Mouse (Mus musculus) thymus, postnatal 4 days (tissue): ENCODE measurements around the gene Atxn7l3.
"Not testable (repeated sequence)": the region's sequence is repeated elsewhere in the genome, so short reads cannot be mapped to it uniquely, and the experiment has no call there.

Experiments used
- DNase-seq: peaks from one replicate; pipeline ENCODE4 v3.0.0; 2021

Gene Atxn7l3

GRCm38 (mm10) chr11:102294887-102295597 lies 1.4 kb downstream of the Atxn7l3 start:
- DNase-seq: peak; percentile 71

DNA sequence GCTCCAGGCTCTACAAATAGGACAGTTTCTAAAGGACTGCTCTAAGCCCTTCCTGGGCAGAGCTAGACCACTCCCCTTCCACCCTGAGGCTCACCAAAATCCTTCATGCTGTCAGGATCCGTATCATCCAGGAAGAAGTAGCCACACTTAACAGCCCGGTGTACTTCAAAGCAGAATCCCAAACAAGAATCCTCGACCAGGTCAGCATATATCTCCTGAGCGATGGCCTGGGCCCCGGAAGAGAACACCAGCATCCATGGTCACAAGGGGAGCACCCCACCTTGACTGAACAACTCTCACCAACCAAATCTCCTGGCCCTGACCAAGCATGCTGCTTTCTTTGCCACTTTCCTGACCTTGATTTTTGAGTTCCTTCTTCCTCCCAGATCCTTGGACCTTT lies 2.0 kb downstream of the Atxn7l3 start:
- DNase-seq: no peak

- no peak for DNase-seq
These were observed 2.5 kb downstream of the Atxn7l3 start for GRCm38 (mm10) chr11:102293971-102294370.

- no peak for DNase-seq
These were observed 5.3 kb downstream of the Atxn7l3 start for GRCm38 (mm10) chr11:102291051-102291535.

DNA sequence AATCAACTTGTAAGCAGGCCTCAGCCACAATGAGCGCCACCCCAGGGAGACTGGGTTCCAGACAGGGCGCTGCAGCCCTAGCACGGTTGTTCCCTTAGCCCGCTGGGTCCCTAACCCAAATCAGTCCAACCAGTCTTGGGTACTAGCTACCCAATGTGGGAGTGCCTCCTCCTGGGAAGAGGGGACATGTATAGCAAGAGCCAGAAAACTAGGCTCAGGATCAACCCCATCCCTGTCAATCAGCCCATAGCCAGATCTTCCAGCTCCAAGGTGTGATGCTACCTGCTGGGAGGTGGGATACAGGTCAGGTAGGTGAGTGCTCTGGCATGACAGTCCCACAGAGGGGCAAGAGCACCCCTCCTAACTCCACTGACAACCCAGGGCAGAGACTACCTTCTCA lies 6.3 kb downstream of the Atxn7l3 start:
- no peak for DNase-seq

- DNase-seq: no peak
These were observed 6.8 kb downstream of the Atxn7l3 start for GRCm38 (mm10) chr11:102289511-102290100.

GRCm38 (mm10) chr11:102288913-102289312 lies 7.5 kb downstream of the Atxn7l3 start:
- DNase-seq: no peak

DNA sequence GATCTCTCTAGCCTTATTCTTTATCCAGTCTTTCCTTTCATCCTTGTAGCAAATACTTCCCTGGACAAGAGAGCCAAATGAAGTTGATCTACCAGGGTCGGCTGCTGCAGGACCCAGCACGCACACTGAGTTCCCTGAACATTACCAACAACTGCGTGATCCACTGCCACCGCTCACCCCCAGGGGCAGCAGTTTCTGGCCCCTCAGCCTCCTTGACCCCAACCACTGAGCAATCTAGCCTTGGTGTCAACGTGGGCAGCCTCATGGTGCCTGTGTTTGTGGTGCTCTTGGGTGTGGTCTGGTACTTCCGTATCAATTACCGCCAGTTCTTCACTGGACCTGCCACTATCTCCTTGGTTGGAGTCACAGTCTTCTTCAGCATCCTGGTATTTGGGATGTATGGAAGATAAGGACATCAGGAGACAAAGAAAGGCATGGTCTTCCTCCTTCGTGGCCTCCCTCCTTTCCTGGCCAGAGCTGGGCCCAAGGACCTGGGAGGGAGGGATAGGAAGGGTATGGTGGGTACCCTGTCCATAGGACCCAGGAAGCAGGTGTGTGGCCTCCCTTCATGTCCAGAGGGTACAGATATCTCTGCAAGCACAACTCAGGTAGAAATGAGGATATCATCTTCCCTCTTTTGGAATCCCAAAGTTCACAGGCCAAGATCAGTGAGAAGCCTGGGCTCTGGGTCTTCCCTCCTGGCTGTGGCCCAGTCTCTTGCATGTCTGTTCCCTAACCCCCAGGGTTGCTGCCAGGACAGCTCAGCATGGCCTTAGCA lies 8.2 kb downstream of the Atxn7l3 start:
- no peak for DNase-seq

GRCm38 (mm10) chr11:102287485-102287884 lies 8.9 kb downstream of the Atxn7l3 start:
- DNase-seq: no peak

DNA sequence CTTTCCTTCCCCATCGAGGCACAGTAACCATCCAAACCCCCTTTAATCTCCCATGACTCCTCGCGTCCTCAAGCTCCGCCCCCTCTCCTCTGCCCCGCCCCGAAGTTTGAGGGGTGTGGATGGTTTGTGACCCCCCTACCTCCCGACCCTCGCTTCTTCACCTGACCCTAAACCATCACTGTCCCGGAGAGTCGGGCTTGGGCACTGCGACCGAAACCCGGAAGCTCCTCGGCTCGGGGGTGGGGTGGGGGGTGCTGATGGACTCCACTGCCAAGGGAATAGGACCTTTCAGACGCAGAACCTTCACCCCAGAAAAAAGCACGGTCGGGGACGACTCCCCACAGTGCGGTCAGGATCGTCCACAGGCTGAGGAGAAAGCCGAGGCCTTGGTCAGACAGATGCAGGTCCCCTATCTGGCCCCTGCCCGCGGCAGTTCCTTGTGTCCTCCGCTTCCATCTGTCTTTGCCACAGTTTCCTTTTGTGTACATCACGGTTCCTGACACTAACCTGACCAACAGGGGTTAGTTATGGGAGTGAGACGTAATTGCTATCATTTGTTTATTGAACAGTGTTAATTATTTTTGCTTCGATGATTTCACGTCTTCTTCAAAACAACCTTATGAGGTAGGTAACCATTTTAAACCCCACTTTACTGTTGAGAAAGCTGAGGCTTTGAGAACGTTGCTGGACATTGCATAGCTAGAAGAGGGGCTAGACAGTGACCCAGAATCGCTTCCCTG lies 11.2 kb downstream of the Atxn7l3 start:
- DNase-seq: peak; percentile 89

GRCm38 (mm10) chr11:102284501-102285094 lies 11.8 kb downstream of the Atxn7l3 start, which contains the start of gene Tmub2:
Gene Tmub2, plus strand, starts transcription at chr11:102284931.
- DNase-seq: peak; percentile 96

GRCm38 (mm10) chr11:102283922-102284321 lies 12.5 kb downstream of the Atxn7l3 start:
- DNase-seq: no peak

DNA sequence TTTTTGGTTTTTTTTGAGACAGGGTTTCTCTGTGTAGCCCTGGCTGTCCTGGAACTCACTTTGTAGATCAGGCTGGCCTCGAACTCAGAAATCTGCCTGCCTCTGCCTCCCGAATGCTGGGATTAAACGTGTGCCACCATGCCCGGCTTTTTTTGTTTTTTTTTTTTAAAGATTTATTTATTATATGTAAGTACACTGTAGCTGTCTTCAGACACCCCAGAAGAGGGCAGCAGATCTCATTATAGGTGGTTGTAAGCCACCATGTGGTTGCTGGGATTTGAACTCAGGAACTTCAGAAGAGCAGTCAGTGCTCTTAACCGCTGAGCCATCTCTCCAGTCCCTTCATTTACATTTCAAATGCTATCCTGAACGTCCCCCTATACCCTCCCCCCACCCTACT lies 16.2 kb downstream of the Atxn7l3 start:
- DNase-seq: not testable (repeated sequence)

GRCm38 (mm10) chr11:102279595-102279994 lies 16.8 kb downstream of the Atxn7l3 start:
- no peak for DNase-seq

DNA sequence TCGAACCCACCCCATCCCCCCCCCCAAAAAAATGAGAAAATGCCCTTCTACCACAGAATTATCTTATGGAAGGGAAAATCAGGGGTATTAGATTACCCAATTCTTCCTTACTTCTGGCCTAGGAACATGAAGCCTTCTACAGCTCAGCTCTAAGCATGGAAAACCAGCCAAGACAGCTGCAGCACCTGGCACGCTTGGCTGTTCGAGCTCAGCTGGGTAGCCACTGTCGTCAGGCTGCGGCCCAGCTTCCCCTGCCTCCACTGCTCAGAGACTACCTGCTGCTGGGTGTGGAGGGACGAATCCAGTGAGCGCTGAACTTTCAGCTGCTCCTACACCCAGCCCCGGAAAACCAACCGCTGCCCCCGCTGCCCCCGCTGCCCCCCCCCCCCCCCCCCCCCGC lies 18.7 kb downstream of the Atxn7l3 start:
- DNase-seq: no peak

DNA sequence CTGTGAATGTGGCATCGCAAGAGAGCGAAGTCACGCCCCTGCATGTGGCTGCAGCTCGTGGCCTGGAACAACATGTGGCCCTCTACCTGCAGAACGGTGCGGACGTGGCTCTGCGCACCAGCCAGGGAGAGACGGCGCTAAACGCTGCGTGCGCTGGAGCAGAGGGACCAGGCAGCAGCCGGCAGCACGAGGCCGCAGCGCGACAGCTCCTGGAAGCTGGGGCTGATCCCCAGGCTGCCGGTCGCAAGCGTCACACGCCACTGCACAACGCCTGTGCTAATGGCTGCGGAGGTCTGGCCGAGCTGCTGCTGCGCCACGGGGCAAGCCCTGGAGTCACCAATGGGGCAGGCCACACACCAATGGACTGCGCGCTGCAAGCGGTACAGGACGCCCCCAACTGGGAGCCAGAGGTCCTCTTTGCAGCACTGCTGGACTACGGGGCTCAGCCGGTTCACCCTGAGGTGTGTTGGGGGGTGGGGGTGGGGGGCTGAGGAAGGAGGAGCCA lies 20.0 kb downstream of the Atxn7l3 start:
- DNase-seq: peak; percentile 49

DNA sequence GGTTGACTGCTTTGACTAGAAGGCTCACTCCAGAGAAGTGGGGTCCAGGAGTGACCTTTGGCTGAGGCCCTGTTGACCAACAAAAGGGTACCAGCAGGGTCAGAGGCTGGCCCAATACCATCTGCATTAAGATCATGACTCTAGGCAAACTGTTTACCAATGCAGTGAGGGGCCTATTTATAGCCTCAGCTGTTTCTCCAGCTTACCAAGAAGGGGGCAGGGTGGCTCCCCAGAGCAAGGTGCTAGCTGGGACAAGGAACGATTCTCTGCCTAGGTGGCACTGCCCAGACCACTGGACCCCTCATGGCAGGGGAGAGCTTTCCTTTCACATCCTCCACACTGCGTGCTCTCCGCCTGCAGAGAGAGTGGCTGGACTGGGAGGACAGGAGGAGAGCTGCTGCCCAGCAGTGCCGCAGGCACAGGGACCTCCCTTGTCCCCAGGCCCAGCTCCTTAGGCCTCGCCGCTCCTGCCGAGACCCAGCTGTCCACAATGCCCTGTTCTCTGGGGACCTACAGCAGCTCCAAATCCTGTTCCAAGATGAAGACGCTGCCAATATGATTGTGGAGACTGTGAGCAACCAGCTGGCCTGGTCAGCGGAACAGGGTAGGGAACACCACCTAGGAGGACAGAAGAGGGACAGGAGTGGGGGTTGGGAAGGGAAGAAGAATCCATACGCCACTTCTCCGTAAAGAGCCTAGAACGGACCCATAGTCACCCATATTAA lies 27.7 kb downstream of the Atxn7l3 start, which contains the start of gene Asb16:
Asb16 (plus strand) TSS at position 224 of the 725 bp plus-strand sequence.
- DNase-seq: no peak

DNA sequence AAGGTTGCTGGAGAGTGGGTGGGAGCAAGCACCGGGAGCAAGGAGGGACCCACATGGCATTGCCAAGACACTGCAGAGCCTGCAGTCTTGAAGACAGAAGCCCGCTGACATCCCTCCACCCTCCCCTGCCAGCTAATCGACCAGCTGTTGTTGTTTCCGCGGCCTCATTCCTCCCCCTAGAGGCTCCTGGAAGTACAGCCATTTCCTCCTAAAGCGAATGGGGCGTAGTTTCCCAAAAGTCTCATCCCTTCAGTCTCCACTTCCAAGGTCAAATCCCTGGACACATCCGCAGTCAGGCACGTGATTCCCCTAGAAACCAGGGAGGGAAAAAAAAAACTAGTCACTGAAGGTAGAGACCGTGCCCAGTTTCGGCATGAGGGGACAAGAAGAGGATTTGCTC lies 29.0 kb downstream of the Atxn7l3 start:
- DNase-seq: peak; percentile 75

DNA sequence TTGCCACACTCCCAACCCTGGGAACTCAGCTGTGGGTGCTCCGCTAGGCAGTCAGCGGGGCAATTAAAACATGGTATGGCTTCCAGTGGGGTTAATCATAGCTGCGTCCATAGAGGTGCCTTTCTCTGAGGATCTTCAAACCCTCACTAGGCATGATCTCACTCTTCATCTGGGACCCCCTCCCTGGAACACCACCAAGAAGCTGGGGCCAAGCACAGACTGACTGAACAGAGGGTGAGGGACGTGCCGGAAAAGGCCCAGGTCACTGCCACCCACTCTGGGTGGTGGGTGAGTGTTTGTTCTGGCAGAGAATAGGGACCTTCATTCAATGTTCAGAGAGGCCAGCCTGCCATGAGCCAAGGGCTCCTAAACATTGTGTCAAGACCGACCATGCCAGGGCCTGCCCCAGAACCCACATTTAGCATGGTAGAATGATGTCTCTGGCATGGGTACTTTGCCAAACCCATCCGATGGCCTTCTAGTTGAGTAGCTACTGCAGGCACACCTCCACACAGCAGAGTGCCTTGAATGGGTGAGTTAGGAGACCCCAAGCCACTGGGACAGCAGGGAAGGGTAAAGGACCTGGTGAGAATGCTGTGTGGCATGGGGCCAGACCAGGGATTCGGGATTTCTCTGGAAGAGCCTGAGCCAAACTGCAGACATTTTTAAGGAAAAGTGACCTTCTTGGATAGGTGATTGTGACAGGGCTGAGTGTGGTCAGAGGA lies 29.6 kb downstream of the Atxn7l3 start:
- DNase-seq: no peak

- no peak for DNase-seq
These were observed 30.6 kb downstream of the Atxn7l3 start for GRCm38 (mm10) chr11:102265816-102266215.

- no peak for DNase-seq
These were observed 33.2 kb downstream of the Atxn7l3 start for GRCm38 (mm10) chr11:102263211-102263610.
